In the genomic region with DNA sequence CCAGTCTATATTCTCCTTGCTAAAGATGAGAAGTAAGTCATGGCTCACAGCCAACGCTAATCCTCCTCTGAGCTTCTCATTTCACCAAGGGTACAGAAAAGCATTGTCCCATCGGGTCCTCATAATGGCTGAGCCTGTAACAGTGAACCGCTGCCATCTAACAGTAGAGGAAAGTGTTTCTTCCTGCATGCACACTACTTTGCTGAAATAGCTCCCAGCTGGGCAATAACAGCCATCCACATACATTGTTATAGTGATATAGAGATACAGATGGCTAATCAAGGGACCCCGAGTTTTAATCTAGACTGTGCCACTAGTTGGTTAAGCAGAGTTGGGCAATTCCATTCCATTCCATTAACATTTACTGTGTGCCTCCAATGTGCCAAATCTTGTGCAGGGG, we compare ENCODE assay signal across 14 mouse cellular contexts.
"Had no signal": no experiment of that assay in that cellular context is flagged by ENCODE, and none has a peak within 500 bp of the region (broad histone marks: within the 10 kb centered on the region; RNA-seq: fewer than 3 reads in every experiment).

No protein-coding gene starts in this region.

- H3K27ac ChIP-seq: neural tube, embryonic 12.5 days; stomach, embryonic 15.5 days; stomach, postnatal 0 days had no signal

- DNase-seq: right cerebral cortex, adult 18-20 months; right cerebral cortex, postnatal 14 days; right cerebral cortex, postnatal 25 days; right cerebral cortex, postnatal 4 days; spleen, adult 18-20 months; thymus, adult 18-20 months; thymus, adult 2 months; thymus, postnatal 14 days; thymus, postnatal 25 days; thymus, postnatal 36 days; thymus, postnatal 4 days had no signal

- H3K4me3 ChIP-seq: neural tube, embryonic 12.5 days; stomach, embryonic 15.5 days had no signal

- H3K9me3 ChIP-seq: neural tube, embryonic 12.5 days; stomach, embryonic 15.5 days had no signal

- H3K9ac ChIP-seq: neural tube, embryonic 12.5 days; stomach, embryonic 15.5 days had no signal

- H3K4me1 ChIP-seq: stomach, embryonic 15.5 days had no signal

- H3K36me3 ChIP-seq: neural tube, embryonic 12.5 days; stomach, embryonic 15.5 days had no signal

- H3K4me2 ChIP-seq: neural tube, embryonic 12.5 days; stomach, embryonic 15.5 days had no signal

- H3K27me3 ChIP-seq: neural tube, embryonic 12.5 days; stomach, embryonic 15.5 days had no signal
